Mouse (Mus musculus): ENCODE data around the gene Kcnip1.

- TF ChIP-seq GATA1 (IDR thresholded peaks at IDR 0.05; ENCODE audit: low read length) = no peak
- TF ChIP-seq TAL1 (IDR thresholded peaks at IDR 0.05; ENCODE audit: low read length) = no peak
These were observed 9.6 kb upstream of the Kcnip1 start for GRCm38 (mm10) chr11:34002593-34002965.
